ENCODE assay signal across 13 mouse cellular contexts in genomic region chr9:35400398-35400797, GRCm38 (mm10). TPM values are rescaled to one million over a fixed set of nuclear protein-coding genes. Genes with fewer than 3 reads are reported as not detected.
DNase-seq lines count a peak whose midpoint lies in the region; ATAC-seq and TF ChIP-seq lines count a peak whose summit lies in the region.
"Had no signal": no experiment of that assay in that cellular context is flagged by ENCODE, and none has a peak within 500 bp of the region (broad histone marks: within the 10 kb centered on the region; RNA-seq: fewer than 3 reads in every experiment).

No protein-coding gene starts in this region.

- intact Hi-C loops in gastrocnemius, adult 2 months (cut with DNase I), result no loop called here

- ATAC-seq in forebrain, embryonic 15.5 days (replicated peaks), result no peak
- ATAC-seq: intestine, embryonic 15.5 days; Patski had no signal

- H3K36me3 ChIP-seq in forebrain, embryonic 15.5 days, result no peaks in the 10 kb centered on the region
- H3K36me3 ChIP-seq: intestine, embryonic 15.5 days had no signal

- H3K27me3 ChIP-seq in forebrain, embryonic 15.5 days, result no peaks in the 10 kb centered on the region
- H3K27me3 ChIP-seq: intestine, embryonic 15.5 days; Patski had no signal

- H3K4me1 ChIP-seq in forebrain, embryonic 15.5 days, result peaks cover 47% of the 10 kb centered on the region

- 0 out of 2 replicates have a peak overlapping the region, but pooled peaks have one; percentile 22 for H3K9ac ChIP-seq in forebrain, embryonic 15.5 days (replicated peaks)
- H3K9ac ChIP-seq: intestine, embryonic 15.5 days had no signal

- 4% methylated on average over 7 of the region's 7 CpGs for WGBS in forebrain, embryonic 15.5 days

- peak overlapping the region; percentile 49 for H3K4me3 ChIP-seq in gastrocnemius, adult 2 months
- H3K4me3 ChIP-seq in forebrain, embryonic 15.5 days, result no peak overlapping the region
- H3K4me3 ChIP-seq: intestine, embryonic 15.5 days had no signal

- DNase-seq in gastrocnemius, adult 2 months, result no peak
- DNase-seq in gastrocnemius, adult 18-20 months (ENCODE audit: low spot score), result no peak
- peak; percentile 17 for DNase-seq in Muller cell, postnatal 12 days (ENCODE audit: inconsistent ontology term)
- peak; percentile 10 for DNase-seq in induced T-regulatory cell, adult 2 months (ENCODE audit: low read depth)
- DNase-seq in cerebellum, postnatal 25 days, result no peak
- no peak for DNase-seq in ovary, postnatal 14 days (ENCODE audit: low spot score)
- no peak for DNase-seq in frontal cortex, postnatal 25 days (ENCODE audit: low spot score in 2 of 2)
- DNase-seq: B cell, adult 2 months; cerebellum, adult 9-10 months; lung, adult 2 months had no signal

- peak overlapping the region; percentile 16 for H3K4me2 ChIP-seq in forebrain, embryonic 15.5 days (replicated peaks)
- H3K4me2 ChIP-seq: intestine, embryonic 15.5 days had no signal

- no peaks in the 10 kb centered on the region for H3K9me3 ChIP-seq in forebrain, embryonic 15.5 days
- H3K9me3 ChIP-seq: intestine, embryonic 15.5 days had no signal

- TF ChIP-seq CTCF in gastrocnemius, adult 2 months (IDR thresholded peaks at IDR 0.05), result no peak

- no peak overlapping the region for H3K27ac ChIP-seq in gastrocnemius, adult 2 months
- H3K27ac ChIP-seq in forebrain, embryonic 15.5 days (replicated peaks), result peak overlapping the region; percentile 86
- H3K27ac ChIP-seq: intestine, embryonic 15.5 days had no signal

RNA-seq across cellular contexts. Expression of gene Cdon, which starts 20.5 kb away (rescaled TPM):
- total RNA-seq in gastrocnemius, adult 2 months (2021), result 10 to 100 TPM; 12.4 to 12.9 TPM
- total RNA-seq in gastrocnemius, adult 18-20 months (2021), result 10 to 100 TPM in 1 of 2 experiments, 1 to 10 TPM in 1; 9.5 to 10.4 TPM
- polyA plus RNA-seq in forebrain, embryonic 15.5 days (2015; fragmentation: Nextera tagmentation; extraction: Ambion mirVana), result 15.0 and 18.2 TPM in 2 replicates

Comparison
In these comparisons a context has a peak if more than half of its experiments do, and no peak if none do; other contexts are left out.
1. DNase-seq: peak in Muller cell, postnatal 12 days (single experiment) and induced T-regulatory cell, adult 2 months (single experiment); none in gastrocnemius, adult 2 months (single experiment), gastrocnemius, adult 18-20 months (single experiment), cerebellum, postnatal 25 days (0 of 2), ovary, postnatal 14 days (single experiment) and frontal cortex, postnatal 25 days (0 of 2).